In the genomic region with DNA sequence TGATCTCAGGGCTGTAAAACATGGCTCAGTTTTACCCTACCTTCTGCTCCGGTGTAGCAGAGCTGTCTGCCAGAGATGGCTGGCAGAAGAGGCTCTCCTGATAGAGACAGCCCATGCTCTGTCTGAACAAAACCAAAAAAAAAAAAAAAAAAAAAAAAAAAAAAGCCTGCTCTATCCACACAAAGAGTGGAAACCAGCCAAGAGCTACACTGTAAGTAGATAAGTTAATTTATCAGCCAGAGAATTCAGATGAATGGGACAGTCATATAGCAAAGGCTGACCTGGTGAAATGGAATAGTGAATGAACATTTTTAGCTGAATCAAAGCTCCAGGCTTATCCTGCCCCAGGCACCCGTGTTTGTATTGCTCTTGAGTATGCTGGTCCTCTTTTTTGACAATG, we compare ENCODE assay signal across 31 mouse cellular contexts.
DNase-seq lines count a peak whose midpoint lies in the region; ATAC-seq lines count a peak whose summit lies in the region.
"Had no signal": no experiment of that assay in that cellular context is flagged by ENCODE, and none has a peak within 500 bp of the region (broad histone marks: within the 10 kb centered on the region; RNA-seq: fewer than 3 reads in every experiment).

No protein-coding gene starts in this region.

- no peaks in the 10 kb centered on the region for H3K9me3 ChIP-seq in forebrain, embryonic 16.5 days (ENCODE audit: control insufficient read depth, low read length)
- H3K9me3 ChIP-seq in forebrain, embryonic 12.5 days = no peaks in the 10 kb centered on the region
- no peaks in the 10 kb centered on the region for H3K9me3 ChIP-seq in hindbrain, embryonic 13.5 days
- no peaks in the 10 kb centered on the region for H3K9me3 ChIP-seq in hindbrain, embryonic 16.5 days (ENCODE audit: control insufficient read depth, low read length)
- H3K9me3 ChIP-seq in midbrain, embryonic 11.5 days (ENCODE audit: control insufficient read depth, low read length) = no peaks in the 10 kb centered on the region
- no peaks in the 10 kb centered on the region for H3K9me3 ChIP-seq in midbrain, embryonic 10.5 days (replicated peaks)
- H3K9me3 ChIP-seq: embryonic facial prominence, embryonic 13.5 days; forebrain, embryonic 10.5 days; intestine, embryonic 15.5 days; limb, embryonic 12.5 days had no signal

- ATAC-seq in forebrain, embryonic 16.5 days = 0 out of 2 replicates have a peak, but pooled peaks have one; percentile 32
- no peak for ATAC-seq in forebrain, embryonic 12.5 days (ENCODE audit: low FRiP score)
- ATAC-seq in hindbrain, embryonic 13.5 days (ENCODE audit: low FRiP score) = no peak
- no peak; the same call in 1 of the 2 replicates for ATAC-seq in hindbrain, embryonic 16.5 days
- no peak for ATAC-seq in midbrain, embryonic 11.5 days (ENCODE audit: low FRiP score)
- ATAC-seq in monocyte, adult 5-6 weeks (replicated peaks; ENCODE audit: insufficient number of reproducible peaks, low FRiP score, low TSS enrichment, poor library complexity, severe bottlenecking) = no peak
- ATAC-seq: hindbrain, postnatal 0 days; intestine, embryonic 15.5 days; Patski had no signal

- H3K27ac ChIP-seq in forebrain, embryonic 16.5 days (ENCODE audit: low read length) = no peak overlapping the region; the same call in 1 of the 2 replicates
- no peak overlapping the region for H3K27ac ChIP-seq in forebrain, embryonic 12.5 days
- peak overlapping the region; percentile 36; the same call in 1 of the 2 replicates for H3K27ac ChIP-seq in hindbrain, embryonic 13.5 days
- no peak overlapping the region for H3K27ac ChIP-seq in hindbrain, embryonic 16.5 days (ENCODE audit: low read depth, low read length)
- H3K27ac ChIP-seq in midbrain, embryonic 11.5 days (ENCODE audit: low read depth, low read length) = no peak overlapping the region
- no peak overlapping the region for H3K27ac ChIP-seq in midbrain, embryonic 10.5 days (replicated peaks)
- H3K27ac ChIP-seq: embryonic facial prominence, embryonic 13.5 days; forebrain, embryonic 10.5 days; gastrocnemius, adult 2 months; heart, adult 2 months; heart, embryonic 13.5 days; hindbrain, postnatal 0 days; intestine, embryonic 15.5 days; left cerebral cortex, adult 2 months; limb, embryonic 12.5 days had no signal

- H3K4me3 ChIP-seq in forebrain, embryonic 16.5 days (replicated peaks; ENCODE audit: low read length) = no peak overlapping the region
- no peak overlapping the region for H3K4me3 ChIP-seq in forebrain, embryonic 12.5 days (replicated peaks)
- no peak overlapping the region for H3K4me3 ChIP-seq in hindbrain, embryonic 13.5 days
- H3K4me3 ChIP-seq in hindbrain, embryonic 16.5 days (ENCODE audit: low read length) = no peak overlapping the region
- H3K4me3 ChIP-seq in midbrain, embryonic 11.5 days (ENCODE audit: low read depth, low read length) = no peak overlapping the region
- no peak overlapping the region for H3K4me3 ChIP-seq in midbrain, embryonic 10.5 days
- H3K4me3 ChIP-seq: embryonic facial prominence, embryonic 13.5 days; forebrain, embryonic 10.5 days; gastrocnemius, adult 2 months; heart, adult 2 months; heart, embryonic 13.5 days; intestine, embryonic 15.5 days; layer of hippocampus, adult 2 months; left cerebral cortex, adult 2 months; limb, embryonic 12.5 days; megakaryocyte, embryonic 14.5 days had no signal

- H3K36me3 ChIP-seq in forebrain, embryonic 16.5 days (ENCODE audit: control insufficient read depth, insufficient read depth) = no peaks in the 10 kb centered on the region
- no peaks in the 10 kb centered on the region for H3K36me3 ChIP-seq in forebrain, embryonic 12.5 days (replicated peaks)
- H3K36me3 ChIP-seq in hindbrain, embryonic 13.5 days = no peaks in the 10 kb centered on the region
- no peaks in the 10 kb centered on the region for H3K36me3 ChIP-seq in hindbrain, embryonic 16.5 days (ENCODE audit: control insufficient read depth, insufficient read depth, low read length)
- H3K36me3 ChIP-seq in midbrain, embryonic 11.5 days (ENCODE audit: control insufficient read depth, insufficient read depth, low read length) = no peaks in the 10 kb centered on the region
- no peaks in the 10 kb centered on the region for H3K36me3 ChIP-seq in midbrain, embryonic 10.5 days
- H3K36me3 ChIP-seq: embryonic facial prominence, embryonic 13.5 days; forebrain, embryonic 10.5 days; G1E; heart, embryonic 13.5 days; intestine, embryonic 15.5 days; limb, embryonic 12.5 days had no signal

- H3K9ac ChIP-seq in forebrain, embryonic 16.5 days (replicated peaks; ENCODE audit: low read depth, low read length) = no peak overlapping the region
- no peak overlapping the region for H3K9ac ChIP-seq in forebrain, embryonic 12.5 days
- H3K9ac ChIP-seq in hindbrain, embryonic 13.5 days = no peak overlapping the region
- H3K9ac ChIP-seq in hindbrain, embryonic 16.5 days (ENCODE audit: low read depth, low read length) = no peak overlapping the region
- H3K9ac ChIP-seq in midbrain, embryonic 11.5 days (ENCODE audit: low read length) = no peak overlapping the region
- H3K9ac ChIP-seq: embryonic facial prominence, embryonic 13.5 days; heart, embryonic 13.5 days; intestine, embryonic 15.5 days; limb, embryonic 12.5 days had no signal

- H3K4me2 ChIP-seq in forebrain, embryonic 16.5 days (ENCODE audit: low read length) = no peak overlapping the region
- H3K4me2 ChIP-seq in forebrain, embryonic 12.5 days = no peak overlapping the region
- no peak overlapping the region for H3K4me2 ChIP-seq in hindbrain, embryonic 13.5 days
- no peak overlapping the region for H3K4me2 ChIP-seq in hindbrain, embryonic 16.5 days (ENCODE audit: low read length)
- no peak overlapping the region for H3K4me2 ChIP-seq in midbrain, embryonic 11.5 days
- H3K4me2 ChIP-seq: embryonic facial prominence, embryonic 13.5 days; heart, embryonic 13.5 days; intestine, embryonic 15.5 days; limb, embryonic 12.5 days had no signal

- H3K27me3 ChIP-seq in forebrain, embryonic 16.5 days (replicated peaks; ENCODE audit: control insufficient read depth, insufficient read depth, low read length) = no peaks in the 10 kb centered on the region
- H3K27me3 ChIP-seq in forebrain, embryonic 12.5 days = no peaks in the 10 kb centered on the region
- H3K27me3 ChIP-seq in hindbrain, embryonic 13.5 days = no peaks in the 10 kb centered on the region
- H3K27me3 ChIP-seq in hindbrain, embryonic 16.5 days (replicated peaks; ENCODE audit: control insufficient read depth, insufficient read depth, low read length) = no peaks in the 10 kb centered on the region; the same call in 1 of the 2 replicates
- no peaks in the 10 kb centered on the region; the same call in 1 of the 2 replicates for H3K27me3 ChIP-seq in midbrain, embryonic 11.5 days (ENCODE audit: control insufficient read depth, insufficient read depth, low read length)
- no peaks in the 10 kb centered on the region for H3K27me3 ChIP-seq in midbrain, embryonic 10.5 days (ENCODE audit: low read depth, poor library complexity, severe bottlenecking)
- H3K27me3 ChIP-seq: embryonic facial prominence, embryonic 13.5 days; intestine, embryonic 15.5 days; limb, embryonic 12.5 days; megakaryocyte, embryonic 14.5 days; Patski had no signal

- H3K4me1 ChIP-seq in forebrain, embryonic 16.5 days (replicated peaks; ENCODE audit: control insufficient read depth, insufficient read depth, low read length) = peaks cover 3% of the 10 kb centered on the region; the same call in 1 of the 2 replicates
- H3K4me1 ChIP-seq in forebrain, embryonic 12.5 days = peaks cover 4% of the 10 kb centered on the region; the same call in 1 of the 2 replicates
- peaks cover 17% of the 10 kb centered on the region for H3K4me1 ChIP-seq in hindbrain, embryonic 13.5 days (replicated peaks)
- peaks cover 9% of the 10 kb centered on the region for H3K4me1 ChIP-seq in hindbrain, embryonic 16.5 days (ENCODE audit: control insufficient read depth, insufficient read depth, low read depth, low read length)
- H3K4me1 ChIP-seq in midbrain, embryonic 11.5 days (ENCODE audit: control insufficient read depth, insufficient read depth, low read length) = no peaks in the 10 kb centered on the region
- peaks cover 13% of the 10 kb centered on the region; the same call in 1 of the 2 replicates for H3K4me1 ChIP-seq in midbrain, embryonic 10.5 days
- H3K4me1 ChIP-seq: embryonic facial prominence, embryonic 13.5 days; intestine, embryonic 15.5 days; megakaryocyte, embryonic 14.5 days had no signal

- DNase-seq in midbrain, embryonic 11.5 days (ENCODE audit: low spot score, missing footprints) = peak; percentile 53
- DNase-seq in midbrain, embryonic 10.5 days (ENCODE audit: low spot score) = no peak
- DNase-seq in cerebellum, postnatal 36 days = no peak
- DNase-seq: adrenal gland, postnatal 14 days; cerebellum, adult 11-12 months; cerebellum, adult 9-11 months; gastrocnemius, adult 2 months; gastrocnemius, postnatal 36 days; heart, adult 2 months; heart, postnatal 36 days; kidney, adult 8-10 months; kidney, postnatal 14 days; lung, postnatal 4 days; spleen, adult 18-20 months; thymus, postnatal 14 days had no signal

- WGBS in forebrain, embryonic 16.5 days = 33% methylated on average over 2 of the region's 2 CpGs
- WGBS in forebrain, embryonic 12.5 days = 68% methylated on average over 2 of the region's 2 CpGs
- WGBS in hindbrain, embryonic 13.5 days = 48% methylated on average over 2 of the region's 2 CpGs
- 54% methylated on average over 2 of the region's 2 CpGs for WGBS in hindbrain, embryonic 16.5 days
- WGBS in midbrain, embryonic 11.5 days = 69% methylated on average over 2 of the region's 2 CpGs
- WGBS in midbrain, embryonic 10.5 days = 81% methylated on average over 2 of the region's 2 CpGs
